Mouse (Mus musculus) CD4-positive, CD25-positive, alpha-beta regulatory T cell, adult 4 months (primary cell): ENCODE data around the gene Ptpn20. TPM values are rescaled to one million over a fixed set of nuclear protein-coding genes. Genes with fewer than 3 reads are reported as not detected.

ENCODE experiments used
- ATAC-seq: one replicate; pipeline ENCODE4 v1.8.0; 2017
- polyA plus RNA-seq, 2 experiments: library from polyadenylated mRNA; unstranded; fragments of 100-300 nt; shearing (Covaris generic); gene quantifications; one replicate each; pipeline ENCODE4 v1.2.1; 2017

The Ptpn20 gene
- polyA plus RNA-seq, 2 experiments from 2014 or later = not detected

DNA sequence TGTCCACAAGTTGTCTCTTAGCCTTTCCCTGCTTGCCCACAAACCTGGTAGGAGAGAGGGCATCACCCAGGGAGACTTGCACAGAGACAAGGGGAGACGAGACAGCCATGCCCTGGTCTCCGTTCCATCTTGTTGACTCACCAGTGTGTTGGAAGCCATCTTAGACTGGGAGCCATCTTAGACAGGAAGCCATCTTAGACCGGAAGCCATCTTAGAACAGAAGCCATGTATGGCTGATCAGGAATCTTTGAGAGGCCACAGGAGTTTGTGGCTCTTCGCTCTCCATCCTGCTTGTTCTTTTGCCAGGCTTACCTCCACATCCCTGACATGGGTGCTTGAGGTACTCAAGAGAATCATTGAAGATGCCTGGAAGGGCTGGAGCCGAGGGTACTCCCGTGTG lies 89.0 kb downstream of the Ptpn20 start:
- no peak for ATAC-seq

DNA sequence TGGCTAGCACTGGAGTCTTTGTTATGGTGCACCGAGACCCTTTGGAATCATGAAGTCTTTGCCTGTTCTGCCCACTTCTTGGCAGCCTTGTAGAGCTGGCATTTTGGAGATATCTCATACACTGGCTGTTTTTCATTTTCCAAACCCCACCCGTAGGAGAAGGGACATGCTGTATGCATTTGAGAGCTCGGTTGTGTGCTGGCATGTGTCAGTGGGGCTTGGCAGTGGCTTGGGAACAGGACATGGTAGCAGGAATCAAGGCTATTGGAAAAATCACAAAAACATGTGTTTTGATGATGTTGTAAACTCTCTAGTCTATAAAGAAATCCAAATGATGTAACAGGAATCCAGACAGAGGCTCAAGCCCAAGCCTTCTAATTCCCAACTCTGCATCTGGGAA lies 89.7 kb downstream of the Ptpn20 start:
- ATAC-seq = no peak

DNA sequence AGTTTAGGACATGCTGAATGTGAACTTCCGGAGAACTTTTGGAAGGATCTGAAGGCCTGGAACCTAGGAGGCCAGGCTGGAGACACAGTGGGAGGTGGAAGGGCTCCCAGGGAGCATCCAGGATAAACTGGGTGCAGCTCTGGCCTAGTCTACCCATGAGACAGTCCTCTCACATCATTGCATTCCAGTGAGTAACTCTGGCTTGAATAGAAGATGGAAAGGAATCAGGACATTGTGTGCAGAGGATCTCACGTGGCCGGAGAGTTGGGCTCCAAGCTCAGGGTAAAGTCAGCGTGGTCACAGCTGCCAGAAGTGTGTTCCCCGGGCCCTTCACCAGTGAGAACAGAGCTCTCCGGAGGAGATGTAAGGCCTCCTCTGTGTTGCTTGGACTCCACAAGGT lies 91.6 kb downstream of the Ptpn20 start:
- no peak for ATAC-seq

DNA sequence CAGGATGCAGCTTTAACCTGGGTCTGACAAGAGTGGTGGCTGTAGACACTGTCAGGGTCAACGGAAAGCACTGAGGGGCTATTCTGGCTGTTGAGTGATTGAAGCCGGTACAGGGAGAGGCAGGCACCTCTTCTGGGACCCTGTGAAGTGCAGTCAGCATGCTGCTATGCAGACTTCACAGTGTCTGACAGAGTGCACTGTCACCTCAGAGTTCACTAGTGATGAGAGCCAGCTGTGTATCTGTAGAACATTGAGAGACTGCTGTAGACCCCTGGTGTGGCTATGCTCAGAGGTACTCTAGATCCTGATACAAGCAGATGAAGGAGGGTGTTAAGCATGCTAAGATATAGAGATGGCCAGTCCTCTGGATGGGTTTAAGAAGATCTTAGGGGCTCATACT lies 93.8 kb downstream of the Ptpn20 start:
- ATAC-seq = no peak

DNA sequence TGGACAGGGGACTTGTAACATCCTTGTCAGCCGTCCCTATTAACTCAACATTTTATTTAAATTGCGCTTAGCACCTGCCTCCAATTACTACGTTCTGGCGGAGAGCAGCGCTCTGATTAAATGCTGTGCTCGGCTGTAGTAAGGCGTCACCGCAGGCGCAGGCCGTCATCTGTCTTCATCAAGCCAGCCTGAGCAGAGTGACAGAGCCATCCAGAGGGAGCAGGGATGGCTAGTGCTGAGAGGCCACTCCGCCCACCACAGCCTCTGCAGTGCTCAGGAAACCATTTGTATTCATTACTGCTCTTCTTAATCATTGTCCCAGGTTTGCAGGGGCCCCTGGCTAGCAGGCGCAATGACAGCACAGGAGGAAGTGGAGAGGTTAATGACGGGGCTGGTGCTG lies 94.7 kb downstream of the Ptpn20 start:
- no peak for ATAC-seq

DNA sequence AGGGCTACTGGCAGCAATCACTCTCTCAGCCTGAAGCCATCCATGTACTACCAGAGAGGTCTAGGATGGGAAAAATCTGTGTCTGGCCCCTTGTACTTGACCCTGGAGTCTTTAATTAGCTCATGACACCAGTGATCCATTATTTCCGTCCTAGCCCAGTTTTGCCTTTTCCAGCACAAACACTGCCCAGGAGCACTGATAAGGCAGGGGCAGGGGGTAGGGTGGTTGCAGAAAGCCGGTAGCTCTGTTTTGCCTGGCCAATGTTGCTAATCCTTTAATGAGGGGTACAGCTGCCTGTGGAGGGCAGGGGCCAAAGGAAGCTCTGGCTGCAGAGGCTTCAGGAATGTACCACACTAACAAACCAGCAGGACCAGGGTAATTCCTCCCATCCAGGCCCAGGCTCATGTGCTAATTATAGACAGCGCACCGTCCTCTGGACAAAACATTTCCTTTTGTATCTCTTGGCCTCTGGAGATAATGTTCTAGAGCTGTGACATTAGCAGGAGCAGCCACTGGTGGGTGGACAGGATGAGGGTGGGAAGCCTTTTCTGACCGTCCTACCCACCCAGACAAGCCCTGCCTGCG lies 98.5 kb downstream of the Ptpn20 start:
- no peak for ATAC-seq

DNA sequence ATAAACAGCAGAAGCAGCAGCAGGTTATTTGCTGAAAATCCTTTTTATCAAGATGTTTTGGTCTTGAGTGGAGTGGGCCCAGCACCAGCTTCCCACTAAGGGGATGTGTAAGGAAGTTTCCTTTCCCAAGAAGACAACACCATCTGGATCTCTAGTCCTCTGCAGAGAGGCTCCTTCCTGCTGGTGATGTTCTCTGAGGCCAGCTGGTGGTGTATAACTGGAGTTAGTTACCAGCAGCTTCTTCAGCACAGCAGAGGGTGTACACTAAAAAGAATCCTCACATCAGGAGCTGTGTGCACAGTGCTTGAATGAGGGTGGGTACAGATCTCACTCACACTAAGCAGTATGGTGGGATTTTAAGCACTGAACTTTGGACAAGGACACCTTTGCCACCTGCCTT lies 100.0 kb downstream of the Ptpn20 start:
- no peak for ATAC-seq

Other genes with a start within 250 kb of the Ptpn20 start
- 10 to 100 TPM; 13.0 to 20.6 TPM for gene Mapk8, start 142.0 kb upstream of the Ptpn20 start, polyA plus RNA-seq
- not detected for gene Frmpd2, start 117.5 kb upstream of the Ptpn20 start, polyA plus RNA-seq